Mouse (Mus musculus) kidney, embryonic 14.5 days (tissue): ENCODE results near the gene Ncor2. TPM values are rescaled to one million over a fixed set of nuclear protein-coding genes. Genes with fewer than 3 reads are reported as not detected.

Experiments used
- ATAC-seq: fragments of 200-750 bp; cut with Nextera tagmentation; 2 replicates; pipeline ENCODE4 v1.8.0; 2017; ENCODE audit warnings: moderate number of reproducible peaks, mild to moderate bottlenecking, moderate TSS enrichment, moderate library complexity; ENCODE audit not compliant: low FRiP score, low TSS enrichment
- H3K27ac ChIP-seq: fragments of 300-500 bp; sonication (generic); 2 replicates; pipeline ENCODE4 v1.5.1; 2014; ENCODE audit warnings: low read depth, mild to moderate bottlenecking, low read length, moderate library complexity, mixed read lengths
- H3K27me3 ChIP-seq: fragments of 300-500 bp; sonication (generic); 2 replicates; pipeline ENCODE4 v1.6.1; 2014; ENCODE audit warnings: mild to moderate bottlenecking, low read length; ENCODE audit not compliant: control insufficient read depth, insufficient read depth
- H3K36me3 ChIP-seq: fragments of 300-500 bp; sonication (generic); 2 replicates; pipeline ENCODE4 v1.6.1; 2014; ENCODE audit warnings: low read length, mixed read lengths; ENCODE audit not compliant: control insufficient read depth, insufficient read depth
- H3K4me1 ChIP-seq: fragments of 300-500 bp; sonication (generic); 2 replicates; pipeline ENCODE4 v1.6.1; 2014; ENCODE audit warnings: low read length, mixed read lengths; ENCODE audit not compliant: control insufficient read depth, insufficient read depth
- H3K4me2 ChIP-seq: fragments of 300-500 bp; sonication (generic); replicated peaks from 2 replicates; pipeline ENCODE4 v1.6.1; 2014; ENCODE audit warnings: low read depth, mild to moderate bottlenecking, low read length
- H3K4me3 ChIP-seq: fragments of 300-500 bp; sonication (generic); 2 replicates; pipeline ENCODE4 v1.5.1; 2014; ENCODE audit warnings: mild to moderate bottlenecking, low read length
- H3K9ac ChIP-seq: fragments of 300-500 bp; sonication (generic); 2 replicates; pipeline ENCODE4 v1.6.1; 2014; ENCODE audit warnings: low read depth, mild to moderate bottlenecking, low read length, moderate library complexity
- H3K9me3 ChIP-seq: fragments of 300-500 bp; sonication (generic); 2 replicates; pipeline ENCODE4 v1.6.1; 2016; ENCODE audit warnings: low read length; ENCODE audit not compliant: control insufficient read depth
- whole genome bisulfite sequencing: fragments of 180-500 bp; shearing (Covaris S2); extraction: QIAGEN DNeasy Blood & Tissue Kit; methylation state at CpG from one replicate; pipeline ENCODE4 v1.1.7; 2014; 5-methylcytosine and 5-hydroxymethylcytosine counted together
- polyA plus RNA-seq: library from polyadenylated mRNA; unstranded; fragments of >200 nt; fragmentation: Nextera tagmentation; extraction: Ambion mirVana; gene quantifications from 2 replicates; pipeline ENCODE4 v1.2.1, GENCODE M21; 2014

Ncor2 gene
- polyA plus RNA-seq, 1 experiment from 2014 or later: 34.6 TPM

GRCm38 (mm10) chr5:125006896-125007295 is 172.1 kb downstream of the Ncor2 start:
- peaks cover 8% of the 10 kb centered on the region; the same call in 1 of the 2 replicates for H3K36me3 ChIP-seq
- no peak overlapping the region for H3K27ac ChIP-seq
- H3K9me3 ChIP-seq: no peaks in the 10 kb centered on the region
- 62% methylated on average over 5 of the region's 5 CpGs for WGBS
- H3K4me1 ChIP-seq: peaks cover 9% of the 10 kb centered on the region
- ATAC-seq: no peak
- no peak overlapping the region for H3K4me2 ChIP-seq
- no peak overlapping the region for H3K4me3 ChIP-seq
- no peak overlapping the region for H3K9ac ChIP-seq
- 0 out of 2 replicates have a peak, but pooled peaks cover 5% of the 10 kb centered on the region for H3K27me3 ChIP-seq

GRCm38 (mm10) chr5:125005871-125006652 is 173.0 kb downstream of the Ncor2 start:
- Histone ChIP-seq H3K27me3 (0 out of 2 replicates have a peak, but pooled peaks cover 5% of the 10 kb centered on the region), H3K9me3 (no peaks in the 10 kb centered on the region), H3K27ac (no peak overlapping the region), H3K4me1 (peaks cover 9% of the 10 kb centered on the region), H3K9ac (no peak overlapping the region), H3K4me2 (no peak overlapping the region), H3K4me3 (no peak overlapping the region), H3K36me3 (peaks cover 3% of the 10 kb centered on the region; the same call in 1 of the 2 replicates)
- WGBS: 70% methylated on average over 9 of the region's 9 CpGs
- ATAC-seq: no peak

- Histone ChIP-seq H3K27ac (no peak overlapping the region), H3K36me3 (no peaks in the 10 kb centered on the region; the same call in 1 of the 2 replicates), H3K27me3 (0 out of 2 replicates have a peak, but pooled peaks cover 5% of the 10 kb centered on the region), H3K9ac (peak overlapping the region; percentile 0; the same call in 1 of the 2 replicates), H3K4me2 (peak overlapping the region; percentile 82), H3K4me3 (peak overlapping the region; percentile 40), H3K9me3 (no peaks in the 10 kb centered on the region), H3K4me1 (peaks cover 9% of the 10 kb centered on the region)
- ATAC-seq: no peak
- WGBS: 11% methylated on average over 15 of the region's 15 CpGs
These were observed 175.2 kb downstream of the Ncor2 start for GRCm38 (mm10) chr5:125003873-125004255.

GRCm38 (mm10) chr5:125002969-125003872 is 175.8 kb downstream of the Ncor2 start, which contains the start of gene Rflna:
TSS of gene Rflna (plus strand) at chr5:125003221.
- WGBS: 2% methylated on average over 40 of the region's 41 CpGs
- H3K4me1 ChIP-seq: peaks cover 9% of the 10 kb centered on the region
- ATAC-seq: peak; percentile 73

GRCm38 (mm10) chr5:125000756-125001250 is 178.2 kb downstream of the Ncor2 start:
- peaks cover under 1% of the 10 kb centered on the region for H3K4me1 ChIP-seq
- H3K27ac ChIP-seq: no peak overlapping the region
- 0 out of 2 replicates have a peak, but pooled peaks cover 5% of the 10 kb centered on the region for H3K27me3 ChIP-seq
- no peak overlapping the region for H3K4me2 ChIP-seq
- 61% methylated on average over 10 of the region's 10 CpGs for WGBS
- H3K9me3 ChIP-seq: no peaks in the 10 kb centered on the region
- H3K4me3 ChIP-seq: no peak overlapping the region
- H3K9ac ChIP-seq: no peak overlapping the region
- no peaks in the 10 kb centered on the region for H3K36me3 ChIP-seq
- no peak for ATAC-seq

More at GRCm38 (mm10) chr5:125002969-125003872, 175.8 kb downstream of the Ncor2 start, which contains the start of gene Rflna:
- Histone ChIP-seq H3K4me3 (peak within 1 kb of the TSS; percentile 40), H3K27ac (no peak within 1 kb of the TSS), H3K36me3 (no peaks in the 10 kb centered on the region), H3K27me3 (0 out of 2 replicates have a peak, but pooled peaks cover 5% of the 10 kb centered on the region), H3K4me2 (peak within 1 kb of the TSS; percentile 82), H3K9me3 (no peaks in the 10 kb centered on the region), H3K9ac (peak within 1 kb of the TSS; percentile 51)

- 64% methylated on average over 4 of the region's 4 CpGs for WGBS
- H3K4me2 ChIP-seq: no peak overlapping the region
- peaks cover under 1% of the 10 kb centered on the region; the same call in 1 of the 2 replicates for H3K4me1 ChIP-seq
- H3K9ac ChIP-seq: no peak overlapping the region
- no peak for ATAC-seq
- H3K9me3 ChIP-seq: no peaks in the 10 kb centered on the region
- H3K4me3 ChIP-seq: no peak overlapping the region
- H3K27ac ChIP-seq: no peak overlapping the region
- no peaks in the 10 kb centered on the region for H3K27me3 ChIP-seq
- no peaks in the 10 kb centered on the region for H3K36me3 ChIP-seq
These were observed 181.1 kb downstream of the Ncor2 start for GRCm38 (mm10) chr5:124997913-124998312.

- H3K4me2 ChIP-seq: no peak overlapping the region
- H3K9me3 ChIP-seq: no peaks in the 10 kb centered on the region
- no peak overlapping the region for H3K27ac ChIP-seq
- H3K27me3 ChIP-seq: no peaks in the 10 kb centered on the region
- no peak overlapping the region for H3K9ac ChIP-seq
- H3K4me3 ChIP-seq: no peak overlapping the region
- H3K36me3 ChIP-seq: no peaks in the 10 kb centered on the region
- 62% methylated on average over 6 of the region's 6 CpGs for WGBS
- H3K4me1 ChIP-seq: 0 out of 2 replicates have a peak, but pooled peaks cover 3% of the 10 kb centered on the region
- no peak for ATAC-seq
These were observed 182.2 kb downstream of the Ncor2 start for GRCm38 (mm10) chr5:124996816-124997215.

- Histone ChIP-seq H3K27ac (no peak overlapping the region; the same call in 1 of the 2 replicates), H3K36me3 (no peaks in the 10 kb centered on the region), H3K4me3 (no peak overlapping the region), H3K9ac (no peak overlapping the region), H3K4me1 (0 out of 2 replicates have a peak, but pooled peaks cover 3% of the 10 kb centered on the region), H3K27me3 (no peaks in the 10 kb centered on the region), H3K4me2 (no peak overlapping the region), H3K9me3 (no peaks in the 10 kb centered on the region)
- WGBS: 65% methylated on average over 11 of the region's 11 CpGs
- no peak for ATAC-seq
These were observed 186.1 kb downstream of the Ncor2 start for GRCm38 (mm10) chr5:124992891-124993290.
